Mouse (Mus musculus) brain, embryonic 14.5 days (tissue): ENCODE measurements around the gene Vwf. TPM values are rescaled to one million over a fixed set of nuclear protein-coding genes. Genes with fewer than 3 reads are reported as not detected.

Source experiments
- DNase-seq: peaks from one replicate; pipeline ENCODE4 v3.0.0-alpha.2; 2011; ENCODE audit warnings: low read depth
- CTCF ChIP-seq: fragments of 200-500 bp; IDR thresholded peaks from 2 replicates; pipeline ENCODE4 v1.5.1; 2012; ENCODE audit warnings: inconsistent platforms, mild to moderate bottlenecking, moderate library complexity, borderline replicate concordance; ENCODE audit not compliant: insufficient read depth, insufficient read length; ENCODE audit errors: extremely low read depth
- POLR2A ChIP-seq: fragments of 200-500 bp; IDR thresholded peaks from 2 replicates; pipeline ENCODE4 v1.6.1; 2012; ENCODE audit warnings: mild to moderate bottlenecking, inconsistent platforms, borderline replicate concordance; ENCODE audit not compliant: poor library complexity, insufficient read depth, insufficient read length, severe bottlenecking; ENCODE audit errors: extremely low read depth
- polyA plus RNA-seq: library from polyadenylated mRNA; depleted of rRNA; stranded (reverse); fragments of >200 nt; gene quantifications from 2 replicates; pipeline ENCODE4 v1.2.3, GENCODE M21; 2012; rRNA removed

Vwf gene
- 5.8 and 18.9 TPM in 2 replicates for polyA plus RNA-seq

DNA sequence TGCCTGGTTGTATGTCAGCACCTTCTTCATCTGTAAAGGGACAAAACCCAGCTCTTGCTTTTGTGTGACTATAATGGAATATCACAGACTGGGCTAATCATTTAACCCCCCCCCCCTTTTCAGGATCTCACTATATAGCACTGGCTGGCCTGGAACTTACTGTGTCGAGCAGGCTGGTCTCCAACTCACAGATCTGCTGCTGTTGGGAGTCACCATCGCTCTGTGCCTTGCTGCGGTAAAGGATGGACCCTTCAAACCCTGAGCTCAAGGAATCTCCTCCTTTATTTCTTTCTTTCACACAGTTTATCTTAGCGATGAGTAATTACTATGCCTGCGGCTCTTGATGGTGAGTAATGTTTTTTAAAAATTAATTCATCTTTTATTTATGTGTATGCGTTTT lies at the start of gene Vwf:
Vwf (plus strand) TSS at position 301 of the 400 bp plus-strand sequence.
- TF ChIP-seq CTCF: no peak
- no peak for TF ChIP-seq POLR2A
- no peak for DNase-seq

DNA sequence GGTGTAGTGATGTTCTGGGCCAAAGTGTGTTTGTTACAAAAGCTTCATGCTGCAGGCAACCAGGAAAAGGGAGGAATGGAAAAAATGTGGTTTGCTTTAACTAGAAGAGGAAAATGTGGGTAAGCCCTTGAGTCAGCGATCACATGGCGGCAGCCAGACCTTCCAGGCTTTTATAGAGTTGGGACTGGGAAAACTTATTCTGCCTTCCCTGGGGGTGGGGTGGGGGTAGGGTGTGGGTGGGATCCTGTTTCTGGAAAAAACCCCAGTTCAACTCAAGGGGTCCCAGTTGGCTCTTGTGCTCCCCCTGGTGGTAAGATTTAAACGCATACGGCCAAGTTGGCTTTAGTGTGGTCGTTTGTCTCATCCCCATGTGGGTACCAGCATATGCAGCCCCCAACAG lies 48.5 kb upstream of the Vwf start:
- TF ChIP-seq POLR2A (no peak), CTCF (peak; percentile 72; the same call in 1 of the 2 replicates)
- DNase-seq: peak; percentile 49

DNA sequence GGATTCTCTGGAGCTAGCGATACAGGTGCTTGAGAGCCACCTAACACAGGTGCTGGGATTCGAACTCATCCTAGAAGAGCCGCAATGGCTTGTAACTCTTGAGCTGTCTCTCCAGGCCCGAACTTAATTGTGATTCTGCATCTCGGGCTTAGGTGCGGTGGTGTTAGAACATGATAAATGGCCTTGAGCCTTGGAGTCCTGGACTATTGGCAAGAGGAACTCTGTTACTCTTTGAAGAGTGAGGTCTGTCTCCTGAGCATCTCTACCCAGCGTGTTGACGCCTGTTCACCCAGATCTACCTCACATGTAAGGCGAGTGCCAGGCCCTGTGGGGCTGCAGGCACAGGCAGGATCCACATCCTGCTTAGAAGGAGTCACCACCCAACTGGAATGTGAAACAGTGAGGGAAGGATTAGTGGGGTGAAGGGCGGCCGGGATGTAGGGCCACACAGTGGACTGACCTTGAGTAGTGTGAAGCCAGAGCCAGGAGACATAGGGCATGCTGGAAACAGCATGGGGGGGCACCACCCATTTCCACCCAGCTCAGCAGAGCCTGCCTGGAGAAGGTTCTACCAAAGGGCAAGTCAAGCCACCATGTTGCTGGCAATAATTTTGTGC lies 43.3 kb upstream of the Vwf start:
- no peak for TF ChIP-seq POLR2A
- TF ChIP-seq CTCF: no peak

DNA sequence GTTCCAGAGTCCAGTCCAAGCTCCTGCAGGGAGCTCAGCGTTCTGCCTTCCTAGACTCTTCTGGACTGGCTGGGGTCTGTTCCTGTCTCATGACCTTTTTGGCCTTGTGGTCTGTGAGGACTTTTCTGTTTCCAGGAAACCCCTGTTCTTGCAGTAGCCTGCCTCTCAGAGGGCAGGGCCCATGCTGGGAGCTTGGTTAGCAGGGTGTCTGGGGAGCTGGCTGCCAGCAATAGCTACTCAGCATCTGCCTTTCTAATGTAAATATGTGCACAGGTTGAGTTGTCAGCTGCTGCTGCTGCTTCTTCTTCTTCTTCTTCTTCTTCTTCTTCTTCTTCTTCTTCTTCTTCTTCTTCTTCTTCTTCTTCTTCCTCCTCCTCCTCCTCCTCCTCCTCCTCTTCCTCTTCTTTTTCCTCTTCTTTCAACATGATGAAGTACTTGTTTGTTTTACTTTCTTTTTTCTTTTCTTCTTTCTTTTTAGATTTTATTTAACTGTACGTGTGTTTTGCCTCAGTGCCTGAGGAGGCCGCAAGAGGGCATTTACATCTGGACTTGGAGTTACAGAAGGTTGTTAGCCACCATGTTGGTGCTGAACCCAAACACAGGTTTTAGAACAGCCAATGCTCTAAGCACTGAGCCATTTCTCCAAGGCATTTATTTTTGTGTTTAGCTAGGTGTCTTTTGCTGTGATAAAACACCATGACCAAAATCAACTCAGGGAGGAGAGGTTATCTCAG lies 41.8 kb upstream of the Vwf start:
- DNase-seq: no peak
- TF ChIP-seq CTCF: no peak
- no peak for TF ChIP-seq POLR2A

More for the DNA sequence above, 43.3 kb upstream of the Vwf start:
- no peak for DNase-seq

DNA sequence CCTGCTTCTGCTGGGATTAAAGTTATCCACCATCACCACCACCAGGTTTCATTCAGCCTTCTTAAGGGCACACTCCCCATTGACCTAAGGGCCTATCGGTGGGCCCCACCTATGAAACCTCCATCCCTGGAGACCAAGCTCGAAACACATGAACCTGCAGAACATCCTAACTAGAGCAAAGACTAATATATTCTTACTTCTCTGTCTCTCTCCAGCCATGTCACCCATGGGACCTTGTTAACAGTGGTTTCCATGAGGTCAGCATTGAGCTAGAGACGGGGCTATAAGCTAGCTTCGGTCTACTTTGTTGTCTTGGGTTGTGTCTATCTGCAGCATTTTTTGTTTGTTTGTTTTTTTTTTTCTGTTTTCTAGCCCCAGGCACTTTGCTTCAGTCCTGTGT lies 40.1 kb upstream of the Vwf start:
- TF ChIP-seq CTCF (no peak), POLR2A (no peak)
- DNase-seq: no peak

DNA sequence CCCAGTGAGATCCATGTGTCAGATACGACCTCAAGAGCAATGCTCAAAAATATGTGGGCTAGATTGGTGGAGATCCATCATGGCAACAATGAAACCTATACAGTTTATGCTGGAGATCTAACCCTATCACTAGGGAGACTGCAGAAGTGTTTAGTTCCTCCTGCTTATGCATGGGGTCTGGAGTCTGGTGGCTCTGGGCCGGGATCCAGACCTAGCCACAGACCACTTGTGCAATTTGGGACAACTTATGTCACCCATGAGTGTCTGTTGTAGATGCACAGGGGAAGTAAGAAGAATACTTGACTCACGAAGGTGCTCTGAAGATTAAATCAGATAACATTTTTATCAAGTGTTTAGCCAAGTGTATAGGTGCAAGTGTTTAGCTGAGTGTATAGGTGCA lies 36.8 kb upstream of the Vwf start:
- DNase-seq: no peak
- no peak for TF ChIP-seq CTCF
- TF ChIP-seq POLR2A: no peak

DNA sequence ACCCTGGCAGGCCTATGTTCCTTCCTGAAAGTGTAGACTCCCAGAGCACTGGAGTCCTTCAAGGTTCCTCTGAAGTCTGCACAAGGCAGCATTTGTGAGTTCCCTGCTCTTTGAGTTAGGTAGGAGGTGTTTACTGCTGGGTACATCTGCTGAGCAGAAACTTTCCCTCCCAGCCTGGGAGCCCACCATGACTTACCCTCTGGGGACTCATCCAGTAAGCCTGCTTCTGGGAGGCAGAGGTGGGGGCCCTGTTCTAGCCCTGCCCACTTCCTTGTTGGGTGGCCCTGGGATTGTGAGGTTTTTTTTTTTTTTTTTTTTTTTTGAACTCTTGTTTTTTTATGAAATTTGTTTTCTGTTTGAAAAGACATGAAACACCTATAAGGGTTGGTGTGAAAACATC lies 35.9 kb upstream of the Vwf start:
- DNase-seq: no peak
- no peak for TF ChIP-seq POLR2A
- no peak for TF ChIP-seq CTCF

DNA sequence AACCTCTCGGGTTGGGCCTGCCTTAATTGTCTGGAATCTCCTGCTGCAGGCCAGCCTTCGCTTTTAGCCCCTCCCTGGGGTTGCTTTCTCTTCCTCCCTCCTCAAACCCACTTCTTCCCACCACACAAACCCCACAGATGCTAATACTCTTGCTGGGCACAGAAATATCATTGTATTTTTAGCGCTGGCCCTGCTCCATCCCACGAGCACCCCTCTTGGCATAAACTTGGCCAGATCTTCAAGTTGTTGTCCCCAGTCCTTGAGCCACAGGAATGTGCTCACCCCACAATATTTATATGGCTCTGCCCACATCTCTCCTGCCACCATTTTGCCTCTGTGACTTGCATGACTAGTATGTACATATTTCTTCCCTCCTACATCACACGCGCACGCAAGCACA lies 35.4 kb upstream of the Vwf start:
- DNase-seq: no peak
- TF ChIP-seq POLR2A: no peak
- TF ChIP-seq CTCF: no peak

DNA sequence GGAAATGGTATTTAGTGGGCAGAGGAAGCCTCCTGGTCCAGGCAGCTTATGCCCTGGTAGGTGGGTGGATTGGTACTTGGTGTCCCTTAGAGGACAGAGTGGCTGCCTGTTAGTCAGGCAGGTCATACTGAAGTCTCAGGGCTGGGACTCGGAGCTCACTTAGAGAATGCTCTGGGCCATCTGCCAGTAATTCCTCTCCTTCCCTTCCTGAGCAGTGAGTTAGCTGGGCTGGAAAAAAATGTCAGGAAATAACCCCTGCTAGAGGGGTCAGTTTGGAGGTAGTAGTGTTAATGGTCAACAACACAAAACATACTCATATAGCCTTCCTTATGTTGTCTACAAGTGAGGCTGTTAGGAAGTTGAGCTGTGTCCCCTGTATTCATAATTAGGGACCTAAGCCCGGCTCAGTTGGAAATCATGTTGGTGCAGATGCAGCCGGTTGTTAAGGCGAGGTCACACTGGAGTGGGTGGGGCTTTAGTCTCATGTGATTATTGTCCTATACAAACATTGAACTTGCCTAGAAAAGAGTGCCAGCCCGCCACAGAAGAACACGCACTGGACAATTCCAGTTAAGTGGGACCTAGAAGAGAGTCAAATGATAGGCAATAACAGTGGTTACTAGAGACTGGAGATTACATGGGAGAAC lies 33.5 kb upstream of the Vwf start:
- DNase-seq: peak; percentile 34
- TF ChIP-seq POLR2A (no peak), CTCF (no peak)

DNA sequence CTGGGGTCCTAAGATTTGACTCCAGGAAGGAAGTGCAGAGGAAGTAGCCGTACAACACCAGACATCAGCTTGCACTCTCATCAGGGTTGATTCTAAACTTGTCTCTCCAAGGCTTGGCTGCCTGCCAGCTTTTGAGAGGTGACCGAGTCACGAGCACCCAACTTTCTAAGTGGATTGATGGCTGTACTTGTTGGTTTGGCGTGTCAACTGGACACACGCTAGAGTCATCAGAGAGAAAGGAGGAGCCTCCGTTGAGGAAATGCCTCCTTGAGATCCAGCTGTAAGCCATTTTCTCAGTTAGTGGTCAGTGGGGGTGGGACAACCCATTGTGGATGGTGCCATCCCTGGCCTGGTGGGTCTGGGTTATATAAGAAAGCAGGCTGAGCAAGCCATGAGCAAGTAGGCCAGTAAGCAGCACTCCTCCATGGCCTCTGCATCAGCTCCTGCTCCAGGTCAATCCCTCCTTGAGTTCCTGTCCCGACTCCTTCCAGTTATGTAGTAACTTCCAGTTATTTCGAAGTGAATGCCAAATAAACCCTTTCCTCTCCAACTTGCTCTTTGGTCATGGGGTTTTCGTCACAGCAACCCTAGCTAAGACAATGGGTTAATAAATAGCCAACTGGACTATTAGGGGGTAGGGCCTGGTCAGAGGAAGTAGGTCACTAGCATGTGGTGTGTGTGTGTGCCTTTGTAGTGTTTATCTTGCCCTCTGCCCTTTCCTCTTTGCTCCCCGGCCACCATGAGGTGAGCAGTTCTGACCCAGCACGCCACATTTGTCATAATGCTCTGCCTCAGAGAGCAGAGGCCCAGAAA lies 30.9 kb upstream of the Vwf start:
- no peak for TF ChIP-seq CTCF
- TF ChIP-seq POLR2A: no peak
- DNase-seq: no peak
